Mouse (Mus musculus) kidney, adult 2 months (tissue): ENCODE data around the gene Ppm1a.

Source experiments
- CTCF ChIP-seq: fragments of 200-500 bp; conservative IDR thresholded peaks from 2 replicates; pipeline ENCODE4 v1.5.1; 2011; ENCODE audit warnings: low read depth, mild to moderate bottlenecking, control low read depth, low read length, moderate library complexity, mixed read lengths; ENCODE audit not compliant: insufficient read depth, insufficient read length
- POLR2A ChIP-seq: fragments of 200-500 bp; IDR thresholded peaks from one replicate; pipeline ENCODE4 v1.6.1; 2011; ENCODE audit warnings: low read depth, low read length, control low read depth

DNA sequence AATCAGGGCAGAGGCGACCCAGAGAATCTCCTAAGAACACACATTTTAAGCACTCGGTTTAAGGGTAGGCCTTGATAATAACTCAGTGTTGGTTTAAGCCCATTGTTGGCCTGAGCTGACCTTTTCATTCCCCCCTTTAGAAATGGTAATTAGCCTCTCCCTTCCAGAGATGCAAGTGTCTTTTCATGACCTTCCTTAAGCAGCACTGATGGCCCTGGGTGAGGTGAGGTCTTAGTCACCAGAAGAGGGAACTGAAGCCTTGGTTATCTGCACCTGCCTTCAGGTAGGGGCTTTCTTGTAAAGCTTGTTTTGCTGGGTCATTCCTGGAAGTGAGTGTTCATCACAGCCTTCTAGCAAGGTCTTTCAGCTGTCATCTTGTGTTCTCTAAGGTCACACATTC, 23.1 kb upstream of the Ppm1a start:
- no peak for TF ChIP-seq CTCF
- no peak for TF ChIP-seq POLR2A
